Mouse (Mus musculus) bone marrow macrophage, adult 2 months (primary cell): ENCODE measurements around the gene Ifit2.
"Not testable (repeated sequence)": the region's sequence is repeated elsewhere in the genome, so short reads cannot be mapped to it uniquely, and the experiment has no call there.

Source experiments
- CTCF ChIP-seq: IDR thresholded peaks from 2 replicates; pipeline ENCODE4 v1.5.1; 2012; ENCODE audit warnings: low read depth, mild to moderate bottlenecking, low read length, moderate library complexity
- POLR2A ChIP-seq: IDR thresholded peaks from 2 replicates; pipeline ENCODE4 v1.6.1; 2012; ENCODE audit warnings: mild to moderate bottlenecking, low read depth, low read length, borderline replicate concordance

DNA sequence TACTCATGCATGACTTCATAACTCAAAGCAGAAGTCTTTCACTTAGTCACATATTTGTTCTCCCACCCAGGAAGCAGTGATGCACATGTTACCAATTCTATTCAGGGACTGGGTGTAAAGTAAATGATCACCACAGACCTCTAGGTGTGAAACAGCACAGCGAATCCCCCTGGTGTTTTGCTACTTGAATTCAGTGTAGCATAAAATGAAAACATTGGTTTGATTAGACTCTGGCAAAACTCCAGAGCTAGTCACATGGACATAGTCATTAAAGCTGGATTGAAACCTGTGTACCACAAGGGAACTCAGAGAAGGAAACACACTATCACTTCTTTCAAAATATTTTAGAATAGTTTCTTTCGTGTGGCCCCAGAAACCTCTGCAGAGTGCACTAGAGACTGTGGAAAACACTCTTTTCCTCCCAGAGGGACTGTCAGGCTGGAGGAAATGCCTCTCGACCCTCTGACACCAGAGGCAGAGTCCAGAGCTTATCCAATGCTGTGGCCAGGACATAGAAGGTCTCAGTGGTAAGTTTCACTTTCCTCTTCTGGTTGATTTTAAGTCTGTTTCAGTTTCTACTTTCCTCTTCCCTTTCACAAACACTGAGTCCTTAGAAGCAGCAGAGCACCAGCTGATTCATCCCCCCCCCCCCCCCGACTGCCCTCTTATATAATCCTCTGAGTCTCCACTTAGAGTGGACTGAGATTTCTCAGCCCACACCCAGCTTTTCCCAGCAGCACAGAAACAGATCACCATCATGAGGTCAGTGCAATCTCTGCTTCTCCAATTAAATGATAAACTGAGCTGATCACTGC is 57.0 kb downstream of the Ifit2 start, which contains the start of gene Ifit3b:
- TF ChIP-seq CTCF, POLR2A: not testable (repeated sequence)
